Mouse (Mus musculus) heart, postnatal 14 days (tissue): ENCODE data around the gene Orm3. TPM values are rescaled to one million over a fixed set of nuclear protein-coding genes. Genes with fewer than 3 reads are reported as not detected.

Experiments used
- DNase-seq, 2 experiments: peaks; one replicate each; pipeline ENCODE4 v3.0.0; 2021 to 2022
- intact Hi-C: fragments of 180-260 bp; cut with DNase I; formaldehyde crosslinking; loops from one replicate; pipeline ENCODE4 v1.15.1; 2025
- total RNA-seq, 2 experiments: library from RNA; stranded (reverse); gene quantifications; 2 replicates each; pipeline ENCODE4 v1.2.3; 2021

Orm3 gene
- total RNA-seq, 2 experiments from 2014 or later: 0.49 to 1.4 TPM

DNA sequence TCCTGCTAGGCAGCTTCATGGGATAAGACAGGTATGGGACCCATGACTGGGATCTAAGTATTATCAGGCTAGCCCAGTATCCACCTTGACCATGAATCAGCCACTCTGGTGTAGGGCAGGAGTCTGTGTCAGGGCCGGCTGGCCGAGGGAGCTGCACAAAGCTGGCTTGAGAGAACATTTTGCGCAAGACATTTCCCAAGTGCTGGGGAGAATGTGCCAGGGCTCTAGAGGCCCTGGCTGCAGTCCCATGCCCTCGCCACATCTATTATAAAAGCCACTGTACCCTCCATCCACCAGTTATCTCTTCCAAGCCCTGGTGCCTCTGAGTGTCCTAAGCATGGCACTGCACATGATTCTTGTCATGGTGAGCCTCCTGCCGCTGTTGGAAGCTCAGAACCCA is 6.2 kb downstream of the Orm3 start, which contains the start of gene Orm2:
Orm2 (plus strand) TSS at position 300 of the 400 bp plus-strand sequence.
- peak; percentile 53 to 55 for DNase-seq
- intact Hi-C loops: loop anchor here (10.0 kb wide), 1 partner anchor 133 kb away; the partner anchor contains the start of gene Whrn

DNA sequence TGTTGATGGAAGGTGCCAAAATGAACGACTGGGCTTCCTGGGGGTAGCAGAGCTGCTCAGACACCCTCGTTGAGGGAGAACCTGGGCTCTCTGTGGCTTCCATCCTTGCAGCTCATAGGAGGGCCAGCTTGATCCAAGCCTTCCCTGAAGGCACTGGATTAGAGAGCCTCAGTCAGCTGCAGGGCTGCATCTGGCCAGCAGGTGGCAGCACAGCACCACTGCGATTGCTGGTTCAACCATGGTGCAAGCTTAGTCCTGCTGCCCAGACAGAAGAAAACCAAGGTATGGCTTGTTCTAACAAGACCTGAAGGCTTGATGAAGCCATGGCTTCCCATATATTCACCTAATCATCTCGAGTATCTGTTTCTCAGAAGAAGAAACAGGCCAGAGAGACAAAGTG is 12.6 kb downstream of the Orm3 start:
- peak; percentile 86 to 95 for DNase-seq
- intact Hi-C loops: loop anchor here (2.0 to 10.0 kb wide), 2 partner anchors 40 to 126 kb away; partner anchors contain the start of gene Whrn

DNA sequence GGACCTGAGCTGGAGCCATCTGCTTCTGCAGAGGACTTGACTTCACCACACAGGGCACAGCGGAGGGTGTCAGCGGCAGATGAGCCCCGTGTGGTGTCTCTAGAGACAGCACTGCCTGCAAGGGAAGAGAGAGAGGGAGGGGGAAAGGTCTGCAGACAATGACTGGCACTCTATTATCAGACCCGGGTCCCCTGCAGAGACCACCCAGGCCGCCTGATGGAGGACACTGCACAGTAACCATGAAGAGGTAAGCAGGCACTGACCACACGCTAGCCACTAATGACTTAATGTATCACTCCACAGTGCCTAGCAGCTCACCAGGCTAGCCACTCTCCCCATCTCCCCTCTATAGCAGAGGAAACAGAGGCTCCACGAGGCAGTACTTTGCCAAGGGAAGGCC is 14.9 kb downstream of the Orm3 start:
- DNase-seq: no peak
- intact Hi-C loops: loop anchor here (2.0 kb wide), 1 partner anchor 578 kb away; no protein-coding TSS in a partner anchor

DNA sequence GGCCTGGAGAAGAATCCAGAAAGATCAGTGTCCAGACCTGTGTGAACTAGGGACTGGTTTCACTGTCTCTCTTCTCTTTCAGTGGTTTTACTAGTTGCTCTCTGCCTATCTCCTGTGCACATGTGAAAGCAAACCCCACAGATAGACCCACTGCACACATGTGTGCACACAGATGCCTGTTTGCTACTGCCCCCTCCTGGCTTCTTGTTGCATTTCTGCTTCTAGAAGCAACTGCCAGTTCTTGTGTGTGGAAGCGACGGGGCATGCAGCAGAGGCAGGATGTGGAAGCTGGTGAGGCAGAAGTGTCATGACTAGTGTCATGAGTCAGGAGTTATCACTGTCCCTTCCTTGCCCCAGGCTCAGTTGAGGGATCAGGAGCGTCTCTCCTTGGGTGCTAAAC is 15.9 kb downstream of the Orm3 start:
- peak in 1 of 2 experiments; percentile 46 for DNase-seq
- intact Hi-C loops: loop anchor here (2.0 kb wide), 1 partner anchor 577 kb away; no protein-coding TSS in a partner anchor

DNA sequence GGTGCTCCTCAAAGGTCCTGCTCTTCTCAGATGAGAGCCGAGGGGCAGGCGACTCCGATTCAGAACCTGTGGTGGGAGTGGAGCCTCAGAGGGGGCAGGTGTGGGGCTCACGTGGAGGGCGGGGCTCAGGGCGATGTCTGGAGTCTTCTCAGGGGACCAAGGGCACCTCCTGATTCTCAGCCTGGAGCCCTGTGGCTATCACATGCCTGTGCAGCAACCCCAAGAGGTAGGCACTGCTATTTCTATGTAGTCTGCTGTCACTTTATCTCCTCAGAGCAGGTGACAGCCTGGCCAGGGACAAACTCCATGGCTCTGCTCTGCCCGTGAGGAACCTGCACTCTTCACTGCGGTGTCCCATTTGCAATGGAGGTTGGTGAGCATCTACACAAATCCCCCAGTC is 17.4 kb downstream of the Orm3 start:
- intact Hi-C loops: no loop called here
- DNase-seq: no peak

DNA sequence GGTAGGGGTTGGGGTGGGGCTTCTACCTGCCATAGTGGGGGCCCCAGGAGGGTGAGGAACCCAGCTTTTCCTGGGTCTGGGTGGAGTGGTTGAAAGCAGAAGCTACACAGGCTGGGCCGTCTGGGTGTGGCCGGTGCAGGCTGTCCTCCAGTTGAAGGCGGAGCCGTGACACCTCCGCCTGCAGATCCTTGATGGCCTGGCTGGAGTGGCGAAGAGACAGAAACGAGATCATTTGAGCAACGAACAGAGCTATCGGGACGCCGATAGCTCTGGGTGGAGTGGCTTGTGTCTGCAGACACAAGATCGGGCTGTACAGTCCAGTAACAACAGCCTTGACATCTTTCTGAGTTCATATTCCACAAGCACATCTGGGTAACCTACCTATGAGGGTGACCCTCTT is 18.4 kb downstream of the Orm3 start:
- DNase-seq: no peak
- intact Hi-C loops: no loop called here

DNA sequence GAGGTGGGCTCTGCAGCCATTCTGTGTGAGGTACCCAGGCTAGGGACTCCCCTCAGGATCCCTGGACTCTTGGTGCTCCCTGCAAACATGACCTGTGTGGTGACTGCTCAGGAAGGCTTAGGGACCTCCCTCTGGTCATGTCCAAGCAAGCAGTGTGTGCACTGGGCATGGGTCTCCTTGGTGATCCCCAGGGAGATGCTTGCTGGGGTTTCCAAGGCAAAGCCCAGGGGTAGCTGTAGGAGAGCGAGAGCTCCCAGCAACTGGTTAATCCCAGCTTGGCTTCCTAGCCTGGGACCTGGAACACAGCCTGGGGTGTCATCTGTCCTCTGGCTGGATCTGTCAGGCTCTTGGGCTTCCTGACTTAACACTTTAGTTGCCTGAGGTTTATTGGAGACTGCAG is 19.4 kb downstream of the Orm3 start:
- DNase-seq: peak; percentile 52 to 70
- intact Hi-C loops: no loop called here

DNA sequence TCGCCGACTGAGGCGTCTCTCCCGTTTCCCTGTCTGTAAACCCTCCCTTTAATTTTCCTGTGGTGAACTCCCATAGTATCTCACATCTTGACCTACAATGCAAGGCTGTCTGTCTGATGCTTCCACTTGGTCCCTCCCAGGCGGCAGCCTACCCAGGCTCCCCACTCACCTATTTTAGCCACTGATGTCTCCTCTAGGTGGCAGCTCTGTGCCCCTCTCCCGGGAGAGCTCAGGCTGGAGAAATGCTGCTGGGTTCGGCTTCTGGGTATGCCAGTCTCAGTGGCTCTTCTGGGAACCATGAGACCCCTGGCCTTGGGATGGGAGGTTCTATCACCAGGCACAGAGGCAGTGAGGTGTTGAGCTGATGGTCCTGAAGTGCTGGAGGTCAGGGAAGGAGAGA is 21.5 kb downstream of the Orm3 start:
- DNase-seq: no peak
- intact Hi-C loops: no loop called here

DNA sequence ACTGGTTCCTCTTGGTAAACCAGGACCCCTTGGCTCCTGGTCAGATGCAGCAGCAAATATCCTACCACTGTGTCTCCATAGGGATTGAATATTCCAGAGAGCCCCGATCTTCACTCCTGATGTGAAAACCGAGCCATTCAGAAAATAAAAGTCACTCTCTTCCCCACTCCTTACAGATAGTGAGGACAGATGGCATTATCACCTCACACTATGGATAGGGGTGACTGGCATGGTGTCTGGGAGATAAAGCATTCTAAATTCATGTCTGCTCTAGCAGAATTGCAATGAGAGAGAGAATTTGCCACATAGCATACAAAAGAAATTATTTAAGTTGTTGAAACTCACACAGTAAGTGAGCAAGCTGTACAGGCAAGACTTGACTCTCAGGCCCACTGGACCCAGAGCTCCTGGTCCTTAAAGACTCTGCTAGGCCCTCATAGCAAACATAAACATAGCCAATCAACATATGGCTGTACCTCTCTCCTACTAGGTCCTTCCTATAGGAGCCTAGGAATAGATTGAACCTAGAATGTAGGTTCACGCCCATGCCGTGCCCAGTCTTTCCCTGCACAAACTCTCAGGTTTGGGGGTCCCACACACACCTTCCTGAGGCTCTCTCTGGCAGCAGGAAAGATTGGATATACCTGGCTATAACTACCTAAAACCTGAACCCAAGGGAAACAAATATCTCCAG is 26.9 kb downstream of the Orm3 start:
- DNase-seq: no peak
- intact Hi-C loops: no loop called here

DNA sequence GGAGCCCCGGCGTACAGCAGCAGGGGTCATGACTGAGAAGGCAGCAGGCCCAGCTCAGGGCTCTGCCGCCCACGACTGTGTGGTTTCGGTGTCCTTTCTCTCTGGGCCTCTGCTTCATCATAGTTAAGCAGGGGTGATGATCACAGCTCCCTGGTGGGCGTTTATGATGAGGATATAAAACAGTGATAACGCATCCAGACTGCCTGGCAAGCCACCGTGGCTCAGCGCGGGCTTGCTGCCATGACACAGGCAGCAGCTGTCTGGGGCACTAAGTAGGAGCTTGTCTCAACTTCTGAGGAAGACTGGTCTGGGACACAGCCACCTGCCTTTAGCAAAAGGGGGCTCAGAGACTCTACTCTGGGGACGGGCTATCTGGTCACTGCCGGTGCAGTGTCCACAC is 27.5 kb downstream of the Orm3 start:
- intact Hi-C loops: no loop called here
- no peak for DNase-seq

DNA sequence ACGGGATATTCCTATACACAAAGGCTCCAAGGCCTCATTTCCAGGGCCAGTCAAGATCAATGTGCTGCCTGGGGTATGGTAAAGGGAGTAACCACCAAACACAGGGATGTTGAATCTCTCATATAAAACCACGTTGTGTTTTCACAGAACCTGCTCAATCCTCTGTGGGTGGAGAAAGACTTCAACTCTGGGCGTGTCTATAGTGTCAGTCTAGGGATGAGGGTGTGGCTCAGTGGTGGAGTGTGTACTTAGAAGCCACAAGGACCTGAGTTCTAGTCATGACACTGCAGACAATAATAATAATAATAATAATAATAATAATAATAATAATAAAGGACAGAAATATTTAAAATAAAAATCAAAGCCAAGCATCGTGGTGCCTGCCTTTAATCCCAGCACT is 28.3 kb downstream of the Orm3 start:
- intact Hi-C loops: no loop called here
- DNase-seq: no peak

DNA sequence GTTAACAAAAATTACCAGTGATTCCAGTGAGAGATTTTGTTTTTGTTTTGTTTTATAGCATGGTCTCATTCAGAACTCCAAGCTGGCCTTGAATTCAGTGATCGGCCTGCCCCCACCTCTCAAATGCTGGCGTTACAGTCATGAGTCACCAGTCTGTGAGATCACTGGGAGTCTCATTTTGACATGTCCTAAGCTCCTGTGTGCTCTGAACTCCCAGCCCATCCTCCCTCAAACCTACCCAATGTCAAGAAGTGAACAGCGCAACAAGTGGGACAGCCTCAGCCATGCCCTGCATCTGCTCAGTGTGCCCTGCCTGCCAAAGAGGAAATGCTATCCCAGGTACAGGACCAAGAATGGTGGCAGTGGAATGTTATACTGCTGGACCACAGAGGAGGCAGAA is 29.3 kb downstream of the Orm3 start:
- DNase-seq: no peak
- intact Hi-C loops: no loop called here

DNA sequence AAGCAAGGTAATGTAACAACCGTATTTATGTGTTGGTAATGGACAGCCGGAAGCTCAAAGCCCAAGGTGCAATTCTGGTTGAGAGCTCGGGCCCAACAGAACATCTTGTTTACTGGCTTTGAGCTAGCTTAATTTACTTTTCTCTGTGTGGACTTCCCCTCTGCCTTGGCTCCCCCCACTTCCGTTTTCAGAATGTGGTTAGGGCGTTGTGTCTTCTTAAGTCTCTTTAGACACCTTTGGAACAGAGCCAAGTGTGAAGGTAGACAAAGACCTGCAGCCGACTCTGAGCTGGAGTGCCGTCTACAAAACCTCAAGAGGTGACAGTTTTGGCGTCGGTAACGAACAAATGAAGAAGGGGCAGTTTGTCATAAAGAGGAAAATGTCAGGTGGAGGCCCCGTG is 29.8 kb downstream of the Orm3 start:
- no peak for DNase-seq
- intact Hi-C loops: no loop called here

DNA sequence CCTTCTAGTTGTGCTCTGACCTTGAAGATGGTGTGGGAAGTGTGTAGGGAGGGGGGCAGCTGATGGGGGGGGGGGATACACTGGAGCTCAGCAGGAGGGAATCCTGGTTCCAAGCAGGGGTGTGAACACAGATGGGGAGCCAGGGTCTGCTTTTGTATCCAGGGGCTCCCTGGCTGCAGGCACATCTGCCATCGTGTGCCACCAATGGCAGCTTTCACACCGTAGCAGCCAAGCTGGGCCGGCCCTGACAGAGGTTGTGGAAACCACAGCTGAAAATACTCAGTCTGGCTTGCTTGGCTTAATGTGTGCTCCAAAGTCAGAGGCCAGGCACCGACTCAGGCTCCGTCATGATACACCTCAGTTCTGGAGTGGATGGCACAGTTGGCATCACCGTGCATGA is 32.1 kb downstream of the Orm3 start:
- DNase-seq: no peak
- intact Hi-C loops: no loop called here

DNA sequence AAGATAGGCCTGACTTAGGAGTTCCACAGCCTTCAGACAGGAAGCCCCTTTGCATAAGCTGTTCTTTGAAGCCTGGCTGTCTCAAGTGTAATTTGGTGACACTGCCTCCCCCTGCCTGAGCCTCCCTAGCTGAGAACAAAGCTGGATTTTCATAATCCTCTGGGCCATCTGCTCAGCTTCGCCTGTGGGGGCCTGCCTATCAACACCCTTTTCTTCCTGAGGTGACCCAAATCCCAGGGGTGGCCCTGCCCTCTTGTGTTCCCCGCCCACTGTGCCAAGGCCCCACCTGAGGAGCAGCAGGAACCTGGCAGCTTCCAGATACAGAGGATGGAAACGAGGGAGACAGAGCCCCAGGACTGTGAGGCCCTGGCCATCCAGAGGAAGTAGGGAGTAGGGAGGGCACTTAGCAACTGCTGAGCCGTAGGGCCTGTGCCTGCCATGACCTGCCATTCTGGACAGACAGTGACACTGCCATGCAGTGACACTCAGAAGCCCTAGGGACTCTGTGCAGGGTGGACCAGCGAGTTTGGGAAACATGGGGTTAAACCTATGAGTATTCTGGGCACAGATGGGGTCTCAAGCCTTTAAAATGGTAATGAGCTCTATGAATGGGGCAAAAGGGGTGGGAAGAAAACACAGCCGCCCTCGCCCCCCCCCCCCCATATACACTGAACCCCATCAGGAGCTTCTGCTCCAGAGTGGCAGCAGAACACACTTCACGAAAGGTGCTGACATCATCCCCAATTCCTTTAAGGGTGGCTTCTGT is 33.3 kb downstream of the Orm3 start:
- intact Hi-C loops: no loop called here
- no peak for DNase-seq

DNA sequence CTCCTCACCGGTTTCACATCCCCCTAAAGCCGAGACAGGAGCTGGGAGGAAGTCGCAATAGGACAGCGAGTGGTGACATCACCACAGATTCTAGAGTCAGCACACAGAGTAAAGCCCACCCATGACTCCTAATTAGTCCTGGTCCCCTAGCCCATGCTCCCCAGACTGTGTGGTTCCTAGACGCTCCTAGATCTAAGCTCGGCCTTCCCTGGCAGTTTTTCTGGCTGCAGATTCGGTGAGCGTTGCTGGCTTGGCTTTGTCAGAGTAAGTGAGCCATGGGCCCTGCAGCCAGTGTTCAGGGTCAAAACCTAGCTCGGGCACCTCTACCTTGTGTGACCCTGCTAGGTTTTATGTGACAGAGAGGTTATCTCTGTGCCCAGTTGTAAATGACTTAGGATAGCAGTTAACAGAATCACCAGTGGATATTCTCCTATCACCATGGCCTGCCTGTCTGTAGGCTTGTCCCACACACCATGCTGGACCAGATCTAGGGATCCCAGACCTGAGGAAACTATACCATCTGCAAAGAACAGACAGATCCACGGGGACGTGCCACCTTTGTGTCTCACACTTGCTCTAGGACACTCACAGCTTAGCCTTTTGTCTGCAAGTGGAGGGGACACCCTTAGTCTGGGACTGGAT is 34.0 kb downstream of the Orm3 start:
- intact Hi-C loops: no loop called here
- DNase-seq: no peak

DNA sequence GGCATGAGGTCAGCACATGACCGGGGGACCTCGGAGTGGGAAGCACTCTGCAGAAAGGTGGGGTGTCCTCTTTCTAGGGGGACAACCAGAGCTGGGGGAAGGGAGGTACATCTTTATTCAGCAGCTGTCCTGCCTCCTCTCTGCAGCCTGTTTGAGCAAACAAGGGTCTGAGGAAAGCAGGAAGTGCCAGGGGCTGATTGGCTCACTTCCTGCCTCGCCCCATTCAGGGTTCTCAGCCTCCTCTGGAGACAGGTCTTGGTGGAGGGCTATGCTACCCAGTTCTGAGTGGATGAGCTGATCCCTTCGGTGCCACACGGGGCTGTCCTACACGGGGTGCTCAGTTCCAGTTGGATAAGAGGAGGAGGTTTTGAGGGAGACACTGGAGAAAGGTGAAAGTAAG is 35.4 kb downstream of the Orm3 start:
- DNase-seq: no peak
- intact Hi-C loops: no loop called here

DNA sequence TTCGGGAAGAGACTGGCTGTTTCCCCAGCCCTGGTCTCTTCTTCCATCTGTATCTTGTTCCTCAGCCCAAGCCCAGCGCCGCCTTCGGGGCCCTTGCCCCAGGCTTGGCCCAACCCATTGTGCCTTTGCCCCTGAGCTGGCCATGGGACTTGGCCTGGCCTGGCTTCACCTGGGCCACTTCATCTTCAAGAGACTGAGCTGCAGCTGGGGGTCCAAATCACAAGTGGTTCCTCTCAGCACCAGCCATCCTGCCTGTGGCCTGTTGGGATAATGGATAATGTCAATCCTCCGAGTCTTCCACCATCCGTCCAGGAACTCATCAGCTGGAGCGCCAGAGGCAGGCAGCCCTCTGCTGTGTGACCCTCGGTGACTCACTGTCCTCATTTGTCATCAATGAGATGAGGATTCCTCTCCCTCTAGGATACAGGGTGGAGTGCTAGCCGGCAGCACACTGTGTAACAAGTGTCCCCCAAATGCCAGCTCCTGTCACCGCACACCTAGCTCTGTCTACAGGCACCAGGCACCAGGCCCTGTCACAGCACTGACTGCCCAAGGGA is 42.1 kb downstream of the Orm3 start:
- intact Hi-C loops: no loop called here
- no peak for DNase-seq

DNA sequence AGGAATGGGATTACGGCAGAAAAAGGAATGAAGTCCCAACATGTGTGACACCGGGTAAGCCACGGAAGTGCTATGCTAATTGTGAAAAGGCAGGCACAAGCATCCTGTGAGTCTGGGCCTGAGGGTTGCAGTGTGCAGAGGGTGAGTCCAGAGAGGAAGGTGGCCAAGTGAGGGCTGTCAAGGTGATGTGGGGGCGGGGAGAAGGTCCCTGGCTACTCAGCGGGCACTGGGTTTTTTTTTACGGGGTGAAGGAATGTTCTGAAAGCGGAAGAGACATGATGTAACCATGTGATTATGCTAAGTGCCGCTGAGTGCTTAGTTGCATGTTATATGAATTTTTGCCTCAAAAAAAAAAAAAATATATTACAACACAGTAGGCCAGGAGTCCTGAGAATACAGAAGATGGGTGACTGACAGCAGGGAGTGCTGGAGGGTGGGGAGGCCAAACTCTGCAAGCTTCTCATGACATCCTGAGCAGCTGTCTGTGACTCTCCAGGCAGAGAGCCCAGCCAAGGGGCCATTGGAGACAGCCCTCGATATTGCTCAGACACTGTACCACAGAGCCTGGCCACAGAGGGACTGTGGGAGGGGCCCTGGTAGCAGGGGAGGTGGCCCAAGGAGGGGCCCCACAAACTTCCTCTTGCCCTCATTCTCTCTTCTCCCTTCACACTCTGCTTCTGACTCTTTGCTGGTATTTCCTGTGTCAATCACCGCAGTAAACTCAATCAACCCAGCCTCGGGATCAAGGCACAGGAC is 43.1 kb downstream of the Orm3 start:
- peak in 1 of 2 experiments; percentile 49 for DNase-seq

DNA sequence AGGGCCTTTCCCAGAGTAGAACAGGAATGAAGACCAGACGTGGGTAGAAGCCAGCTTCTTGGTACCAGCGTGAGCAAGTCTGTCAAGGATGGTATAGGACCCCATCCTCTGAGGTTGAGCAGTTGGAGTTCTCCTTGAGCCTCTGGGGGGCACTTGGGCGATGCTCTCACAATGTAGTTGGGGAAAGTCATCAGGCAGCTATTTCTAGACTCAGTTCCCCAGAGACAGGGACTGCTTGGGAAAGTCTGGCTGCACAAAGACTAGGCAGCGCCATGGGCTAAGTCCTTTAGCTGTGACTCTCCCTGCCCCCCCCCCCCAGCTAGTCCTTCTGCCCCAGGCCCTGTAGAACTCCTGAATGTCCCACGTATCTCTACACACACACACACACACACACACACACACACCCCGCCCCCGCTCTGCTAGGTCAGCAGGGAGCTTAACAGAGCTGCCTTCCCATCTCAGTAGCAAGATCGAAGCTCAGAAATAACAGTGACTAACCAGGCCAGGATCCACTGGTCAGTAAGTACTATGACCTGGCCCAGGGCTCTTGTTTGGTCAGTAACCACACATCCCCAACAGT is 43.8 kb downstream of the Orm3 start:
- intact Hi-C loops: no loop called here

More for the DNA sequence above, 43.1 kb downstream of the Orm3 start:
- intact Hi-C loops: no loop called here

More for the DNA sequence above, 43.8 kb downstream of the Orm3 start:
- DNase-seq: peak in 1 of 2 experiments; percentile 38
